Mouse (Mus musculus) gonadal fat pad, adult 2 months (tissue): ENCODE data around the gene Pum1. TPM values are rescaled to one million over a fixed set of nuclear protein-coding genes. Genes with fewer than 3 reads are reported as not detected.

Experiments
- DNase-seq: peaks from one replicate; pipeline ENCODE4 v3.0.0-alpha.2; 2012; ENCODE audit warnings: low read depth
- polyA plus RNA-seq: library from polyadenylated mRNA; depleted of rRNA; stranded (reverse); fragments of >200 nt; gene quantifications from 2 replicates; pipeline ENCODE4 v1.2.3, GENCODE M21; 2012; rRNA removed

Pum1 gene
- polyA plus RNA-seq, 1 experiment = 47.3 TPM

- DNase-seq = no peak
Observed at GRCm38 (mm10) chr4:130819806-130820205, 156.7 kb downstream of the Pum1 start.

DNA sequence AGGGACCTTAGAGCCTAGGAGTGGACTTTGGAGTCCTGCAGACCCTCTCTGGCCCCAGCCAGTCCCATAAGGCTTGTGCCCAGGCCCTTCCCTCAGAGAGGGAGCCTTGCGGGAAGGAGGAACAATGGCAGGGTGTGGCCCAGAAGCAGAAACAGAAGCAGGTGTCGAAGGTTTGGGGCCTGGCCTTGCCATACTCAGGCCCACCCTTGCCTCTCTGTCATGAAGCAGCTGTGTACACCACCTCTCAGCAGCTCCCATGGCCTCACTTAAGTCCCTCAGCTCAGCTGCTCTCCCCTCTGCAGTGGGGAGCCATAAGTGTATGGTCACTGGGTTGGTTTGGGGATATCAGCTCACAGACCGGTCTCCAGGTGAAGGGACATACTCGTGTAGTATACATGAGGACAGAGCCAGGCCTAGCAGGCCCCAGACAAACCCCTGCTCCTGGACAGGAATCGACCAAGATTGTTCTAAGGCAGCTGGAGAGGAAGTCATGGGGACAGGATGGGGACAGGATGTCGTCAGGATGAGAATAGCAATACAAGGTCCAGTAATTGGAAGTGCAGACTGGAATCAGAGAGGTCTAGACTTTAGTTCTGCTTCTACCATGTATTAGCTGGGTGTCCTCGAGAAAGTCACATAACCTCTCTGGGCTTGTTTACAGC is 157.6 kb downstream of the Pum1 start:
- no peak for DNase-seq

- no peak for DNase-seq
Observed at GRCm38 (mm10) chr4:130828851-130829673, 165.9 kb downstream of the Pum1 start.

Other genes starting within 250 kb of the Pum1 start
- 4.1 and 8.0 TPM in 2 replicates for gene Nkain1, start 89.1 kb upstream of the Pum1 start, polyA plus RNA-seq
- 36.9 and 39.0 TPM in 2 replicates for gene Sdc3, start 129.2 kb downstream of the Pum1 start, polyA plus RNA-seq
- gene Laptm5, start 249.8 kb downstream of the Pum1 start, polyA plus RNA-seq = 84.9 and 106 TPM in 2 replicates